Mouse (Mus musculus): ENCODE measurements around the gene Armh4.

Armh4 gene

GRCm38 (mm10) chr14:49733950-49734349 is 49.2 kb downstream of the Armh4 start:
- DNase-seq: peak in 1 of 2 experiments; percentile 31

GRCm38 (mm10) chr14:49723361-49724054 is 59.7 kb downstream of the Armh4 start:
- DNase-seq: no peak

GRCm38 (mm10) chr14:49722782-49723181 is 60.4 kb downstream of the Armh4 start:
- DNase-seq: no peak

- DNase-seq: no peak
These were observed 61.9 kb downstream of the Armh4 start for GRCm38 (mm10) chr14:49721281-49721680.

GRCm38 (mm10) chr14:49719678-49720077 is 63.5 kb downstream of the Armh4 start:
- no peak for DNase-seq

GRCm38 (mm10) chr14:49711016-49711415 is 72.2 kb downstream of the Armh4 start:
- no peak for DNase-seq

- no peak for DNase-seq
These were observed 79.6 kb downstream of the Armh4 start for GRCm38 (mm10) chr14:49703432-49704200.

GRCm38 (mm10) chr14:49679511-49680284 is 103.5 kb downstream of the Armh4 start:
- no peak for DNase-seq

GRCm38 (mm10) chr14:49676580-49676979 is 106.6 kb downstream of the Armh4 start:
- DNase-seq: no peak

GRCm38 (mm10) chr14:49660444-49660843 is 122.7 kb downstream of the Armh4 start:
- no peak for DNase-seq

GRCm38 (mm10) chr14:49649191-49649590 is 134.0 kb downstream of the Armh4 start:
- no peak for DNase-seq

- DNase-seq: no peak
These were observed 145.8 kb downstream of the Armh4 start for GRCm38 (mm10) chr14:49637422-49637821.

GRCm38 (mm10) chr14:49626055-49626454 is 157.1 kb downstream of the Armh4 start:
- no peak for DNase-seq
